Mouse (Mus musculus) stomach, postnatal 0 days (tissue): ENCODE results near the gene Upk1a.

Experiments used
- CTCF ChIP-seq: IDR thresholded peaks from 2 replicates; pipeline ENCODE4 v1.5.1; 2016; ENCODE audit warnings: antibody characterized with exemption, low read depth, mild to moderate bottlenecking, moderate library complexity
- EP300 ChIP-seq: optimal IDR thresholded peaks from 2 replicates; pipeline ENCODE3; 2016; ENCODE audit warnings: antibody characterized with exemption

DNA sequence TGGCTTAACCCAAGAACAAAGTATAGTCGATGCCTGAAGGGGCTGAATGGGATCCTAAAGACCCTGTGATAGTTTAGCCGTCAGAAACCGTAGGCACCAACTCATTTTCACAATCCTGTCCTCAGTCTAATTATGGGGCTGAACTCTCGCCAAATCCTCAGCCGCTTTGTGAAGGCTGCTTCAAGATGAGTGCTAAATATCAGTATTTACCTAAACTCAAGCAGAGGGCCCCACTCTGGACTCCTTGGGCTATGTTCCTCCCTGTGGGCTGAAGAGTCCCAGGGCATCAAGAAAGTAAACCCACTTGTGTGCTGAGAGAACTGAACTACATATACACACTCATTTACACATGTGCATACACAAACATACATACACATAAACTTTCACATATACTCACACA lies 15.8 kb downstream of the Upk1a start:
- TF ChIP-seq CTCF (no peak), EP300 (no peak)
